Mouse (Mus musculus) olfactory bulb, adult 2 months (tissue): ENCODE data around the gene Adgrv1. TPM values are rescaled to one million over a fixed set of nuclear protein-coding genes. Genes with fewer than 3 reads are reported as not detected.

Experiments
- H3K27ac ChIP-seq: fragments of 200-500 bp; 2 replicates; pipeline ENCODE4 v1.5.1; 2012; ENCODE audit warnings: low read depth, low read length; ENCODE audit not compliant: insufficient read depth
- H3K4me1 ChIP-seq: fragments of 200-500 bp; 2 replicates; pipeline ENCODE4 v1.6.1; 2012; ENCODE audit warnings: low read length; ENCODE audit not compliant: control insufficient read depth, insufficient read depth
- H3K4me3 ChIP-seq: fragments of 200-500 bp; 2 replicates; pipeline ENCODE4 v1.5.1; 2012; ENCODE audit warnings: mild to moderate bottlenecking, low read depth, low read length, moderate library complexity; ENCODE audit not compliant: insufficient read depth
- CTCF ChIP-seq: fragments of 200-500 bp; IDR thresholded peaks from 2 replicates; pipeline ENCODE4 v1.5.1; 2012; ENCODE audit warnings: low read depth, mild to moderate bottlenecking, low read length, moderate library complexity; ENCODE audit not compliant: insufficient read depth
- POLR2A ChIP-seq: fragments of 200-500 bp; IDR thresholded peaks from 2 replicates; pipeline ENCODE4 v1.6.1; 2012; ENCODE audit warnings: mild to moderate bottlenecking, low read depth, low read length, moderate library complexity; ENCODE audit not compliant: insufficient read depth
- WGBS: fragments of 180-500 bp; shearing (Covaris S2); methylation state at CpG from one replicate; pipeline ENCODE4 v1.1.7; 2018; 5-methylcytosine and 5-hydroxymethylcytosine counted together
- polyA plus RNA-seq: library from polyadenylated mRNA; stranded (reverse); fragments of >200 nt; gene quantifications from 2 replicates; pipeline ENCODE4 v1.2.4, GENCODE M21; 2012; ENCODE audit warnings: low replicate concordance; ENCODE audit not compliant: missing spikeins, insufficient read depth, insufficient read length

The Adgrv1 gene
- polyA plus RNA-seq, 1 experiment, result not detected

DNA sequence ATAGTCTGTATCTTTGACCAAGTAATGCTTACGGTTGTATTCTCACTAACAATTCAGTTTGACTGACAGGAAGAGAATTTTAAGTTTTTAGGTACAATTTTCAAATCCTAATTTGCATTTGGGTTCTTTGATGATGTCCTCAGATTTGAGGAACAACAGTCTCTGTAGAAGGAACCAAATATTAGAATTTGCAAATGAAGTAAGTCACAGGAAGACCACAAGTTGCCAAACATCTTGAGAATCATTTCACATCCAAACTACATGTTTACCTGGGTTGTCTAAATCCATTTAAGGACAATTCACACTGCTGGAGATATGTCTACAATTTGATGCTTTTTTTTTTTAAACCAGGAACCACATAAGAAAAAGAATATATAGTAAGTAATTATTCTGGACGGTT, 391.8 kb downstream of the Adgrv1 start:
- TF ChIP-seq POLR2A (no peak), CTCF (no peak)
- Histone ChIP-seq H3K4me3 (no peak overlapping the region), H3K27ac (no peak overlapping the region), H3K4me1 (no peaks in the 10 kb centered on the region)
- WGBS, result 92% methylated on average over 2 of the region's 2 CpGs

DNA sequence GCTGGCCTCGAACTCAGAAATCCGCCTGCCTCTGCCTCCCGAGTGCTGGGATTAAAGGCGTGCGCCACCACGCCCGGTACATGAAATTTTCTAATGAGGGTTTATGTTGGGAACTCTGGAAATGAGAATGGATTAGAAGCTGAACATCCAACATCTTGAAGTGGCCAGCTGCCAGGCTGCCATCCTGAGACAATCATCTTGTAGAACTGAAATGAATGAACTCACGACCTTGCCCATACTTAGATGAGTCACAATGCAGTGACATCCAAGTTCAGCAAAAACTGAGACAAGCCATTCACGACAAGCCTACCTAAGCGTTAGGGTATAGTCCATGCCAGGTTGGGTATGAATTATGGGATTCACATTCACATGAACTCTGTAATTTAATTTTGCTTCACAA, 393.1 kb downstream of the Adgrv1 start:
- no peak for TF ChIP-seq POLR2A
- TF ChIP-seq CTCF, result no peak
- Histone ChIP-seq H3K4me1 (no peaks in the 10 kb centered on the region), H3K27ac (no peak overlapping the region), H3K4me3 (no peak overlapping the region)
- WGBS, result 97% methylated on average over 10 of the region's 10 CpGs

GRCm38 (mm10) chr13:81239427-81239826, 393.5 kb downstream of the Adgrv1 start:
- H3K4me3 ChIP-seq, result no peak overlapping the region
- H3K27ac ChIP-seq, result no peak overlapping the region
- TF ChIP-seq POLR2A (no peak), CTCF (no peak)
- WGBS, result 92% methylated on average over 3 of the region's 3 CpGs
- no peaks in the 10 kb centered on the region for H3K4me1 ChIP-seq

DNA sequence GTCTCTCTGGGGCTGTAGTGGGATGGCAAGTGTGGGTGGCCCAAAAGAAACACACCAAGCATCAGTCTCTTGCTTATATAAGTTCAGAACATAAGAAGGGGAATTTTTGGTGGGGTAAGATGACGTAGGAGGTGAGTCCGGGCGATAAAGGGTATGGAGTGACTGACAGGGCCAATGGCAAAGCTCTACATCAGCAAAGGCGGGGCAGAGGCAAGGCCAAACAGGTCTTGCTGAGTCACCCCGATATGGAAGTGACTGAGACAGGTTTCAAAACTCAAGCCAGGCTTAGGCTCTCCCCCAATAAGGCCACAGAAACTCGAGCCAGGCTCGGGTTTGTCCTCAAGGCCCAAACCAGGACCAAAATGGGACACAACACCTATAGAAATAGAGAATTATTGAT, 394.1 kb downstream of the Adgrv1 start:
- Histone ChIP-seq H3K4me3 (no peak overlapping the region), H3K27ac (no peak overlapping the region), H3K4me1 (no peaks in the 10 kb centered on the region)
- TF ChIP-seq POLR2A (no peak), CTCF (no peak)
- WGBS, result 95% methylated on average over 7 of the region's 7 CpGs

DNA sequence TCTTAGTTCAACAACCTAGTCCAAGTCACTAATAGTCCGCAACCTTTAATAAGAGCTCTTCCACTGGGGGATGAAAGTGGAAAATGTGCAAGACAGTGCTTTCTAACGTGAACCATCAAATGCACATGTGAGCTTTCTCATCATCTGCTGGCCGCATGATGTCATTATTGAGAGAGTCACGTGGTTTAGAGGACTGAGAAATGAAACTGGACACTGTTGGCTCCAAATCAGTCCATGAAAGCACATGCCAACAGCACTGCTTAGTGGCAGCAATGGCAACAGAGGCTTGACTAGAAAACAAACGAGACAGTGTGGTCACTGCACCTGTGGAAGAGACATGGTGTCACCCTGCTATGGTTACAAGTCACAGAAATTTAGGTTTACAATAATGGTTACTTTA, 395.0 kb downstream of the Adgrv1 start:
- no peak for TF ChIP-seq CTCF
- TF ChIP-seq POLR2A, result no peak
- Histone ChIP-seq H3K4me3 (no peak overlapping the region), H3K4me1 (no peaks in the 10 kb centered on the region), H3K27ac (no peak overlapping the region)
- 81% methylated on average over 5 of the region's 5 CpGs for WGBS

GRCm38 (mm10) chr13:81236758-81237395, 396.1 kb downstream of the Adgrv1 start:
- Histone ChIP-seq H3K4me1 (no peaks in the 10 kb centered on the region), H3K4me3 (no peak overlapping the region), H3K27ac (no peak overlapping the region)
- 84% methylated on average over 3 of the region's 3 CpGs for WGBS
- no peak for TF ChIP-seq POLR2A
- no peak for TF ChIP-seq CTCF

DNA sequence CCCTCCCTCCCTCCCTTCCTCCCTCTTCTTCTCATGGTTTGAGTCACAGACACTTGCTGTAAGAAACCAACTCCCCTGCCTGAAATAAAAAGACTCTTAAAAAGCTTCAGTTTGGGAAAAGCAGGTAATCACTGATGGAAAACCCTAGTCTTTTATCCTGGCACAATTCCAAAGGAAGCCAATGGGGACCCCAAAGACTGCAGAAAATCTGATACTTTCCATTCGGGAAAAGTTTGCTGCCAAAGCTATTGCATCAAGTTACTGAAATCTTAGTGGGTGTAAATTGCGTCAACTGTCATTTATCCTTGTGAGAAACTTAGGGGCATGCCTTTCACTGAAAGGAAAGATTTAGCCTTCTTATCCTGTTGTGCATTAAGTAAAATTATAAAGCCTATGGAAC, 398.9 kb downstream of the Adgrv1 start:
- 80% methylated on average over 2 of the region's 2 CpGs for WGBS
- no peaks in the 10 kb centered on the region for H3K4me1 ChIP-seq
- no peak overlapping the region for H3K4me3 ChIP-seq
- H3K27ac ChIP-seq, result no peak overlapping the region
- no peak for TF ChIP-seq POLR2A
- TF ChIP-seq CTCF, result no peak

GRCm38 (mm10) chr13:81232839-81233238, 400.1 kb downstream of the Adgrv1 start:
- Histone ChIP-seq H3K4me3 (no peak overlapping the region), H3K4me1 (no peaks in the 10 kb centered on the region), H3K27ac (no peak overlapping the region)
- no peak for TF ChIP-seq CTCF
- no peak for TF ChIP-seq POLR2A

- WGBS, result 67% methylated on average over 4 of the region's 4 CpGs
- no peak for TF ChIP-seq CTCF
- no peak for TF ChIP-seq POLR2A
- Histone ChIP-seq H3K4me1 (no peaks in the 10 kb centered on the region), H3K27ac (no peak overlapping the region), H3K4me3 (no peak overlapping the region)
Measured at GRCm38 (mm10) chr13:81230161-81230560, 402.8 kb downstream of the Adgrv1 start.

DNA sequence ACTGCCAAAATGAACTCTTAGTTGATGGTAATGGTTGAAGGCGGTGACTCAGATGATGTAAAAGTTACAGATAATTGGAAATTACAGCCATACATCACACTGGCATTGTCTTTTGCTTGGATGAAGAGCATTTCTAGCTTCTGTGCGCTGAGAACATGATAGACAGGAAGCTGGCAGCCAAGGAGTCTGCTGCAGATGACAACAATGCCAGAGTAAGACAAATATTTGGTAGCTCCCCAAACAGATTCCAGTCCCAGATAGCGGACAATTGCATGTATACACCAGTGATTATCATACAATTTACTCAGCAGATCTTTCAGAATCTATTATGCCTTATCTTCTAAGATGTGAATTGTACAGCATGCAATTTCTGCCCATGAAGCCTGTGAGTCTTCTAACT, 409.2 kb downstream of the Adgrv1 start:
- no peak overlapping the region for H3K27ac ChIP-seq
- no peak for TF ChIP-seq CTCF
- no peak for TF ChIP-seq POLR2A
- H3K4me3 ChIP-seq, result no peak overlapping the region
- no peaks in the 10 kb centered on the region for H3K4me1 ChIP-seq
- 51% methylated on average over 3 of the region's 3 CpGs for WGBS
